Mouse (Mus musculus) telencephalon, adult 2 months (tissue): ENCODE measurements at regions not wholly inside any gene's neighbourhood (a gene's known extent, or its start where the extent isn't known, plus 50 kb on each side); places are given as distances from the start of the nearest gene placed in this dataset.
"Not testable (repeated sequence)": the region's sequence is repeated elsewhere in the genome, so short reads cannot be mapped to it uniquely, and the experiment has no call there.

Source experiments
- DNase-seq: peaks from one replicate; pipeline ENCODE4 v3.0.0-alpha.2; 2011; ENCODE audit warnings: low read depth, low spot score

GRCm38 (mm10) chr8:34305542-34306485 lies 194.3 kb upstream of the Gm10131 start:
- no peak for DNase-seq

- no peak for DNase-seq
Measured at GRCm38 (mm10) chr8:34303815-34304214, 192.3 kb upstream of the Gm10131 start.

- DNase-seq, result no peak
Measured at GRCm38 (mm10) chr8:34300331-34300903, 188.9 kb upstream of the Gm10131 start.

GRCm38 (mm10) chr8:34294721-34295120 lies 183.2 kb upstream of the Gm10131 start:
- peak; percentile 8 for DNase-seq

- DNase-seq, result no peak
Measured at GRCm38 (mm10) chr8:34290670-34291069, 179.1 kb upstream of the Gm10131 start.

- DNase-seq, result no peak
Measured at GRCm38 (mm10) chr8:34287801-34288200, 176.3 kb upstream of the Gm10131 start.

GRCm38 (mm10) chr8:34284576-34284975 lies 173.0 kb upstream of the Gm10131 start:
- peak; percentile 47 for DNase-seq

- no peak for DNase-seq
Measured at GRCm38 (mm10) chr8:34280433-34280832, 168.9 kb upstream of the Gm10131 start.

- no peak for DNase-seq
Measured at GRCm38 (mm10) chr8:34275977-34276660, 164.6 kb upstream of the Gm10131 start.

GRCm38 (mm10) chr8:34274796-34275195 lies 163.3 kb upstream of the Gm10131 start:
- DNase-seq, result not testable (repeated sequence)

GRCm38 (mm10) chr8:34274171-34274570 lies 162.6 kb upstream of the Gm10131 start:
- no peak for DNase-seq

GRCm38 (mm10) chr8:34269848-34270247 lies 158.3 kb upstream of the Gm10131 start:
- DNase-seq, result no peak

GRCm38 (mm10) chr8:34268806-34269520 lies 157.4 kb upstream of the Gm10131 start:
- no peak for DNase-seq

- DNase-seq, result no peak
Measured at GRCm38 (mm10) chr8:34254978-34255377, 143.4 kb upstream of the Gm10131 start.

GRCm38 (mm10) chr8:34251934-34252333 lies 140.4 kb upstream of the Gm10131 start:
- peak; percentile 61 for DNase-seq

- peak; percentile 71 for DNase-seq
Measured at GRCm38 (mm10) chr8:34239346-34239900, 127.9 kb upstream of the Gm10131 start.

GRCm38 (mm10) chr8:34233705-34234104 lies 122.2 kb upstream of the Gm10131 start:
- DNase-seq, result no peak

GRCm38 (mm10) chr8:34229477-34229876 lies 117.9 kb upstream of the Gm10131 start:
- DNase-seq, result no peak

GRCm38 (mm10) chr8:34225011-34225890 lies 113.7 kb upstream of the Gm10131 start:
- DNase-seq, result no peak

- DNase-seq, result no peak
Measured at GRCm38 (mm10) chr8:34222187-34222586, 110.7 kb upstream of the Gm10131 start.
